8 mouse cellular contexts compared by ENCODE assay signal in genomic region chr11:63957207-63957606, GRCm38 (mm10). TPM values are rescaled to one million over a fixed set of nuclear protein-coding genes. Genes with fewer than 3 reads are reported as not detected.
DNase-seq lines count a peak whose midpoint lies in the region; ATAC-seq and TF ChIP-seq lines count a peak whose summit lies in the region.

No protein-coding gene starts in this region.

- peaks cover 10% of the 10 kb centered on the region for H3K36me3 ChIP-seq in G1E (replicated peaks)

- peak; percentile 33 to 42 for DNase-seq in heart, postnatal 10 days
- DNase-seq in heart, adult 11 months, result no peak
- no peak for DNase-seq in G1E (ENCODE audit: low spot score)
- peak; percentile 40 for DNase-seq in heart, postnatal 4 days
- peak; percentile 66 for DNase-seq in lung, postnatal 14 days
- DNase-seq in cerebellum, adult 9-10 months, result no peak
- no peak for DNase-seq in layer of hippocampus, postnatal 25 days (ENCODE audit: extremely low spot score in 1 of 2, low spot score in 1 of 2)

- peak; percentile 8; the same call in 1 of the 2 replicates for ATAC-seq in G1E (ENCODE audit: extremely low read depth, insufficient number of reproducible peaks, low FRiP score, poor library complexity, severe bottlenecking)
- ATAC-seq in inflammation-experienced regulatory T-cells, adult 6 months, result no peak

- intact Hi-C loops in heart, postnatal 10 days (cut with DNase I), result no loop called here

- H3K4me1 ChIP-seq in G1E (ENCODE audit: insufficient read depth, low read depth, low read length), result peaks cover 8% of the 10 kb centered on the region

- H3K4me3 ChIP-seq in G1E (ENCODE audit: low read depth, low read length), result no peak overlapping the region

- peaks cover 11% of the 10 kb centered on the region; the same call in 1 of the 2 replicates for H3K27me3 ChIP-seq in G1E (ENCODE audit: insufficient read depth, low read length)

- H3K9me3 ChIP-seq in G1E (replicated peaks), result no peaks in the 10 kb centered on the region

- TF ChIP-seq CTCF in G1E (IDR thresholded peaks at IDR 0.05; ENCODE audit: low read depth, low read length), result no peak; the same call in 1 of the 2 replicates

RNA-seq across cellular contexts. Expression of gene Hs3st3b1, which starts 35.1 kb away (rescaled TPM):
- 1 to 10 TPM in 1 of 2 experiments, under 1 TPM in 1; 0.93 to 1.4 TPM for total RNA-seq in heart, postnatal 10 days (2021)
- not detected in 2 replicates for total RNA-seq in G1E (2014; fragmentation: Nextera tagmentation)
- 0.05 and 0.12 TPM in 2 replicates for total RNA-seq in G1E (2017)
- not detected in 2 replicates for polyA plus RNA-seq in G1E (2012)
- total RNA-seq in heart, postnatal 4 days (2021), result 1 to 10 TPM; 1.1 TPM
- polyA plus RNA-seq in inflammation-experienced regulatory T-cells, adult 6 months (2017; shearing (Covaris generic)), result 1 to 10 TPM; 3.8 to 5.8 (median 3.8) TPM
- total RNA-seq in layer of hippocampus, postnatal 25 days (2021), result under 1 TPM; 0.47 to 0.49 TPM

Comparison
In these comparisons a context has a peak if more than half of its experiments do, and no peak if none do; other contexts are left out.
1. DNase-seq: peak in heart, postnatal 10 days (2 of 2), heart, postnatal 4 days (single experiment) and lung, postnatal 14 days (single experiment); none in heart, adult 11 months (single experiment), G1E (single experiment), cerebellum, adult 9-10 months (single experiment) and layer of hippocampus, postnatal 25 days (0 of 2).